Mouse (Mus musculus): Measurements from ENCODE around the gene Tnc. TPM values are rescaled to one million over a fixed set of nuclear protein-coding genes. Genes with fewer than 3 reads are reported as not detected.

The Tnc gene
- 17.1 and 18.3 TPM in 2 replicates for polyA plus RNA-seq (2014; fragmentation: Nextera tagmentation; extraction: Ambion mirVana)

DNA sequence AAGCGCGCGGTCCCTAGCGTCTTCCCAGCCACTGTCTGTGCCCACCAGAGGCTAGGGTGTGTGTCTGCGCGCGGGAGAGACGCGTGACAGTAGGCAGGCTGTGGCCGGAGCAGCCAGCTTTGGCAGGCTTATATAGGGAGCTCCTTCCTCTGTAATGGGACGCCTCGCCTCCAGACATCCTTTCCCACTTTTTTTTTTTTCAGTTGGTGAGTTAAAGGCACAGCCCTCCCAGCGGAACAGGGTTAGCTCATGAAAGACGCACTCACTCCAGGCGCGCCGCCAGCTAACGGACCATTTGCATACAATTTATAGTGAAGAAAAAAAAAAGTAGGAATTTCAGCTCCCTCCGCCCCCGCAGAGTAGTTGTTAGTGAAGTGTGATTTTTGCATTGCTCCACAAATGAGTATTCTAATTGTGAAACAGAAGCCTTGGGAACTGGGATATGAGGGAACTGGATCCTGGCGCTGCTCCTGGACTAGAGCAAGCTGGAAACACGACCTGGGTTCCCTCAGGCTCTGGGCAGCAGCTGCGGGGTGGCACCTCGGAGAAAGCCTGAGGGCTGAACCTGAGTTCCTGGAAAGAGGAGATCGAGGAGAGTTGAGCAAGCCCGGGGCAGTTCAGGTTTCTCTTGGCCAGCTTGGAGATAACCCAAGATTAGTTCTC is at the start of gene Tnc:
TSS of gene Tnc (minus strand) at position 185 of the 663 bp plus-strand sequence.
- Histone ChIP-seq H3K27ac (replicated peaks in 1 of 2; ENCODE audit: control insufficient read depth in 1 of 2, insufficient read depth in 1 of 2, low read depth in 2 of 2, low read length in 2 of 2) (no peak within 1 kb of the TSS), H3K9me3 (ENCODE audit: control insufficient read depth, low read length) (no peaks in the 10 kb centered on the region), H3K4me3 (ENCODE audit: control insufficient read depth in 1 of 2, insufficient read depth in 1 of 2, low read depth in 1 of 2, low read length in 2 of 2) (peak within 1 kb of the TSS; percentile 43 to 46), H3K9ac (ENCODE audit: low read length) (peak within 1 kb of the TSS; percentile 64), H3K4me1 (ENCODE audit: control insufficient read depth in 2 of 2, insufficient read depth in 2 of 2, low read length in 2 of 2) (peaks cover 2 to 3% of the 10 kb centered on the region in 2 experiments; a peak in 1 of 4 replicates), H3K27me3 (ENCODE audit: control insufficient read depth, insufficient read depth, low read length) (peaks cover 74% of the 10 kb centered on the region), H3K36me3 (ENCODE audit: control insufficient read depth, insufficient read depth, low read length) (no peaks in the 10 kb centered on the region), H3K4me2 (ENCODE audit: low read length) (peak within 1 kb of the TSS; percentile 62)
- WGBS = under 1% methylated on average over 26 of the region's 26 CpGs
- peak; percentile 49; the same call in 1 of the 2 replicates for ATAC-seq (ENCODE audit: insufficient number of reproducible peaks, insufficient read depth, low FRiP score, low read depth)

DNA sequence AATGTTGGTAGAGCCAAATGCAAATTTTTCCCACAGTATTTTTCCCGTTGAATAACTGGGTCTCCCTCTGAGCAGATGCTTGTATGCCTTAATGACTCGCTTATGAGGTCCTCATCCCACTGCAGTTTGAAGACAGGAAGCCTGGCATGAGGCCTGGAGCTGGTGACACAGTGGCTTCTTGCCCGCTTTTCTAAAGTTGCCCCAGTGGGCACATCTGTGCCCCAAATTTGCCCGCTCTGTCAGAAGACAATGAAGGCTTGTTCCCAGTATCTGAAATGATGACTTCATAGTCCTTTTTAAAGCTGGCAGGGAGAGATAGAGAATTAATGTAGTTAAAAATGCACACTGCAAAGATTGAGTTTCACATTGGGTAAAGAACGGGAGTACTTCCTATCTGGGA is 47.4 kb upstream of the Tnc start:
- Histone ChIP-seq H3K4me3 (ENCODE audit: control insufficient read depth in 1 of 2, insufficient read depth in 1 of 2, low read depth in 1 of 2, low read length in 2 of 2) (no peak overlapping the region), H3K36me3 (ENCODE audit: control insufficient read depth, insufficient read depth, low read length) (no peaks in the 10 kb centered on the region), H3K4me2 (ENCODE audit: low read length) (no peak overlapping the region), H3K9me3 (ENCODE audit: control insufficient read depth, low read length) (no peaks in the 10 kb centered on the region), H3K27ac (replicated peaks in 1 of 2; ENCODE audit: control insufficient read depth in 1 of 2, insufficient read depth in 1 of 2, low read depth in 2 of 2, low read length in 2 of 2) (no peak overlapping the region), H3K9ac (ENCODE audit: low read length) (no peak overlapping the region), H3K27me3 (ENCODE audit: control insufficient read depth, insufficient read depth, low read length) (no peaks in the 10 kb centered on the region), H3K4me1 (ENCODE audit: control insufficient read depth in 2 of 2, insufficient read depth in 2 of 2, low read length in 2 of 2) (no peaks in the 10 kb centered on the region)
- 68% methylated on average over 5 of the region's 5 CpGs for WGBS
- ATAC-seq (ENCODE audit: insufficient number of reproducible peaks, insufficient read depth, low FRiP score, low read depth) = no peak

DNA sequence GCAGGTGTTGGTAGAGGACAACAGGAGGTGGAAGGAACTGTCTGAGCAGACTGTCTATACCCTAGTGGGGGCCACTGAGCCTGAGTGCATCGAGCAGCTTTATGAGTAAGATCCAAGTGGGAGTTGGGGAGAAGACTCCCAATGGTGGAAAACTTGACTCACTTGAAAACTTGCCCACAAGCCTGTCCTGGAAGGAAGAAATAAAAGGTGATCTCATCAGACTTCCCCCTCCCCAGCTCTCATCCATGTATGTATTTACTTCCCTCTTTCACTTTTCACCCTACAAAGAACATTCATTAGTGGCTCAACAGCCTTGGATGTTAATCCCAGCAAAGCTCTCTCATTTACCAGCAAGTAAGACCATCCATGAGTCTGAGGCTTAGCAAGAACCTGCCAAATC is 46.0 kb upstream of the Tnc start:
- 48% methylated on average over 1 of the region's 1 CpGs for WGBS
- H3K4me3 ChIP-seq (ENCODE audit: control insufficient read depth in 1 of 2, insufficient read depth in 1 of 2, low read depth in 1 of 2, low read length in 2 of 2) = no peak overlapping the region
- H3K36me3 ChIP-seq (ENCODE audit: control insufficient read depth, insufficient read depth, low read length) = no peaks in the 10 kb centered on the region
- no peak overlapping the region for H3K4me2 ChIP-seq (ENCODE audit: low read length)
- ATAC-seq (ENCODE audit: insufficient number of reproducible peaks, insufficient read depth, low FRiP score, low read depth) = no peak
- no peaks in the 10 kb centered on the region for H3K4me1 ChIP-seq (ENCODE audit: control insufficient read depth in 2 of 2, insufficient read depth in 2 of 2, low read length in 2 of 2)
- no peaks in the 10 kb centered on the region for H3K27me3 ChIP-seq (ENCODE audit: control insufficient read depth, insufficient read depth, low read length)
- H3K9ac ChIP-seq (ENCODE audit: low read length) = no peak overlapping the region
- no peak overlapping the region for H3K27ac ChIP-seq (replicated peaks in 1 of 2; ENCODE audit: control insufficient read depth in 1 of 2, insufficient read depth in 1 of 2, low read depth in 2 of 2, low read length in 2 of 2)
- H3K9me3 ChIP-seq (ENCODE audit: control insufficient read depth, low read length) = no peaks in the 10 kb centered on the region

DNA sequence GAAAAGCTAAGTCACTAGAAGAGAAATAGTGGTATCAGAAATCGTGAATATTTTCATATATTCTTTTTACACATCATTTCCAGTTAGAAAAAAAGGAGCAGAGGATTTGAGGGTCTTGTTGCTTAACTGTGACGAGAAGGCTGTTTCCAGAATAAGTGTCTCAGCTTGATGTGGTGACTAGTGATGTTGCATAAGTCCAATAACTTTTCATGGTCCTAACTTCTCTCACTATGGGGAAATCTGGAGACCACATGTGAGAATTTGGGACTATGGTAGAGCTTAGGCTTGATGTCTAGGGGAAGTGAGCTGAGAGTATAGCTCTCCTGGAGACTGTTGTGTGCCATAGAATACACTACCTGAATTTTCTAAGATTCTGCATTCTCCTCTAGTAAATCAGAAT is 42.6 kb upstream of the Tnc start:
- Histone ChIP-seq H3K9ac (ENCODE audit: low read length) (no peak overlapping the region), H3K9me3 (ENCODE audit: control insufficient read depth, low read length) (no peaks in the 10 kb centered on the region), H3K4me1 (ENCODE audit: control insufficient read depth in 2 of 2, insufficient read depth in 2 of 2, low read length in 2 of 2) (no peaks in the 10 kb centered on the region), H3K27ac (replicated peaks in 1 of 2; ENCODE audit: control insufficient read depth in 1 of 2, insufficient read depth in 1 of 2, low read depth in 2 of 2, low read length in 2 of 2) (no peak overlapping the region), H3K36me3 (ENCODE audit: control insufficient read depth, insufficient read depth, low read length) (no peaks in the 10 kb centered on the region), H3K4me2 (ENCODE audit: low read length) (no peak overlapping the region), H3K4me3 (ENCODE audit: control insufficient read depth in 1 of 2, insufficient read depth in 1 of 2, low read depth in 1 of 2, low read length in 2 of 2) (no peak overlapping the region), H3K27me3 (ENCODE audit: control insufficient read depth, insufficient read depth, low read length) (no peaks in the 10 kb centered on the region)
- WGBS = 65% methylated on average over 2 of the region's 2 CpGs
- ATAC-seq (ENCODE audit: insufficient number of reproducible peaks, insufficient read depth, low FRiP score, low read depth) = no peak

DNA sequence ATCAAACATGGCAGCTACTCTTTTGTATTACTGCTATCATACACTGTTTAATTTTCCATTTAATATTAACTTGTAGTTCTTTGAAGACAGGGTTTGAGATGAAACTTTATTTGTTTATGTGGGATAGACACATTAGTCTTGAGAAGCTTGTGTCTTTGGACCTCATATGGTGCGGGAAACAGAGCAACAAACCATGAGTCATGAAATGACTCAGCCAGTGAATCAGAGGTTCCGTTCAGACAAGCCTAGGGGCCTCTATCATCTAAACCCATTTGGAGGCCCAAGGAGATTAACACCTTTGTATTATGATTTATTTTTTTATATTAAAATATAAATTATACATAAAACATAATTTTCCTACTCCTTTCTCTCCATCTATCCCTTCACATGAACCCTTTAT is 40.9 kb upstream of the Tnc start:
- 74% methylated on average over 2 of the region's 2 CpGs for WGBS
- ATAC-seq (ENCODE audit: insufficient number of reproducible peaks, insufficient read depth, low FRiP score, low read depth) = no peak
- no peaks in the 10 kb centered on the region for H3K36me3 ChIP-seq (ENCODE audit: control insufficient read depth, insufficient read depth, low read length)
- H3K9ac ChIP-seq (ENCODE audit: low read length) = no peak overlapping the region
- H3K4me2 ChIP-seq (ENCODE audit: low read length) = no peak overlapping the region
- no peaks in the 10 kb centered on the region for H3K9me3 ChIP-seq (ENCODE audit: control insufficient read depth, low read length)
- H3K4me3 ChIP-seq (ENCODE audit: control insufficient read depth in 1 of 2, insufficient read depth in 1 of 2, low read depth in 1 of 2, low read length in 2 of 2) = no peak overlapping the region
- H3K27me3 ChIP-seq (ENCODE audit: control insufficient read depth, insufficient read depth, low read length) = no peaks in the 10 kb centered on the region
- H3K27ac ChIP-seq (replicated peaks in 1 of 2; ENCODE audit: control insufficient read depth in 1 of 2, insufficient read depth in 1 of 2, low read depth in 2 of 2, low read length in 2 of 2) = no peak overlapping the region
- no peaks in the 10 kb centered on the region for H3K4me1 ChIP-seq (ENCODE audit: control insufficient read depth in 2 of 2, insufficient read depth in 2 of 2, low read length in 2 of 2)

DNA sequence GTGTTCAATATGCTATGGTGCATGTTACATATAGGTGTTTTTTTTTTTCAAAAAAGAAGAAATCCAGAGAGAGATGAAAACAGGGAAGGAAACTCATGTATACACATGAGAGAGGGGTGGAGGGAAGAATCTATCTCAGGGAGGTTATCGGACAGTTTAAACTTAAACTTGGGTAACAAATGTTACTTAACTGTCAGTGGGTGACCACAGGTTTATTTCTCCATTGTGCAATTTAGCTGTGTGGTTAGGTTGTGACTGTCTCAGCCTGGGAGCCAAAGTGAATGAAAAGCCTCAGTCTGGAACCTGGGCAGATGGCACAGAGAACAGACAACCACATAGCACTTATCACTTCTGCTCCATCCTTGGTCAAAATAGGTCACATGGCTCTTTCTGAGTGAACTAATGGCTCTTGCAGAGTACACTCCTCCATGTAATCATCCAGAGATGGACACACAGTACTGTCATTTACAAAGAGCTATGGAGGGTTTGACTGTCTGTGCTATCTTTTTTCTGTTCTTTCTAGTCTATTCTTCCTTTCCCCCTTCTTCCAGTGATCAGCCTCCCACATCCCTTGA is 39.3 kb upstream of the Tnc start:
- 90% methylated on average over 1 of the region's 1 CpGs for WGBS
- H3K36me3 ChIP-seq (ENCODE audit: control insufficient read depth, insufficient read depth, low read length) = no peaks in the 10 kb centered on the region
- no peak overlapping the region for H3K4me3 ChIP-seq (ENCODE audit: control insufficient read depth in 1 of 2, insufficient read depth in 1 of 2, low read depth in 1 of 2, low read length in 2 of 2)
- H3K4me2 ChIP-seq (ENCODE audit: low read length) = no peak overlapping the region
- H3K9ac ChIP-seq (ENCODE audit: low read length) = no peak overlapping the region
- ATAC-seq (ENCODE audit: insufficient number of reproducible peaks, insufficient read depth, low FRiP score, low read depth) = no peak
- H3K27me3 ChIP-seq (ENCODE audit: control insufficient read depth, insufficient read depth, low read length) = no peaks in the 10 kb centered on the region
- H3K4me1 ChIP-seq (ENCODE audit: control insufficient read depth in 2 of 2, insufficient read depth in 2 of 2, low read length in 2 of 2) = no peaks in the 10 kb centered on the region
- no peaks in the 10 kb centered on the region for H3K9me3 ChIP-seq (ENCODE audit: control insufficient read depth, low read length)
- H3K27ac ChIP-seq (replicated peaks in 1 of 2; ENCODE audit: control insufficient read depth in 1 of 2, insufficient read depth in 1 of 2, low read depth in 2 of 2, low read length in 2 of 2) = no peak overlapping the region

DNA sequence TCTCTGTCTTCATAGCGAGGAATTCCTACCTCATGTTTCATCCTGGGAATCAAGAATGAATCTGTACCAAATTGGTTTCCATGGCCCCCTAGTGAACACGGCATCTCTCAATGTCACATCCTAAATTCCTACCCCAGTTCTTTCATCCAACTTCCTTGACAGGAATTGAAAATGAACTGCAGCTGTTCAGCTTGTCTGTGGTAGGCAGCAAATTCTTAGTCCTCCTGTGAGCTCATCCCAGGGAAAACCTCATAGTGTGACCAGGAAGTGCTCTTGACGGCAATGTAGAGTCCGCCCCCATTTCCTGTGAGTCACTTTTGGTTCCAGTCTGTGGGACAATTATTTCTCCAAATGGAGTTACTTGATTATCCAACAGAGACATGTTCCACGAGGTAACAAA is 37.0 kb upstream of the Tnc start:
- Histone ChIP-seq H3K4me2 (ENCODE audit: low read length) (no peak overlapping the region), H3K9ac (ENCODE audit: low read length) (no peak overlapping the region), H3K27me3 (ENCODE audit: control insufficient read depth, insufficient read depth, low read length) (no peaks in the 10 kb centered on the region), H3K4me3 (ENCODE audit: control insufficient read depth in 1 of 2, insufficient read depth in 1 of 2, low read depth in 1 of 2, low read length in 2 of 2) (no peak overlapping the region), H3K9me3 (ENCODE audit: control insufficient read depth, low read length) (no peaks in the 10 kb centered on the region), H3K27ac (replicated peaks in 1 of 2; ENCODE audit: control insufficient read depth in 1 of 2, insufficient read depth in 1 of 2, low read depth in 2 of 2, low read length in 2 of 2) (no peak overlapping the region), H3K36me3 (ENCODE audit: control insufficient read depth, insufficient read depth, low read length) (no peaks in the 10 kb centered on the region), H3K4me1 (ENCODE audit: control insufficient read depth in 2 of 2, insufficient read depth in 2 of 2, low read length in 2 of 2) (no peaks in the 10 kb centered on the region)
- 52% methylated on average over 5 of the region's 5 CpGs for WGBS
- no peak for ATAC-seq (ENCODE audit: insufficient number of reproducible peaks, insufficient read depth, low FRiP score, low read depth)

Data from heart, embryonic 14.5 days (tissue).